Mouse (Mus musculus) CH12.LX (cell line): ENCODE results near the gene Mmp23. TPM values are rescaled to one million over a fixed set of nuclear protein-coding genes. Genes with fewer than 3 reads are reported as not detected.
"Not testable (repeated sequence)": the region's sequence is repeated elsewhere in the genome, so short reads cannot be mapped to it uniquely, and the experiment has no call there.

Source experiments
- DNase-seq: peaks from one replicate; pipeline ENCODE4 v3.0.0-alpha.2; 2013; ENCODE audit errors: extremely low read depth
- H3K27ac ChIP-seq: 2 replicates; pipeline ENCODE4 v1.5.1; 2012; ENCODE audit warnings: low read depth, mild to moderate bottlenecking, control low read depth, moderate library complexity; ENCODE audit not compliant: insufficient read depth
- H3K27me3 ChIP-seq: replicated peaks from 2 replicates; pipeline ENCODE3; 2012; ENCODE audit warnings: inconsistent platforms
- H3K36me3 ChIP-seq, 2 experiments: replicated peaks in 1 of 2; 2 replicates each; pipeline versions ENCODE3 to v1.6.1; 2012; ENCODE audit warnings: inconsistent platforms in 1 of 2, low read length in 1 of 2, mild to moderate bottlenecking in 1 of 2, mixed read lengths in 1 of 2, moderate library complexity in 1 of 2; ENCODE audit not compliant: control insufficient read depth in 1 of 2, insufficient read depth in 1 of 2
- H3K4me1 ChIP-seq, 2 experiments: 2 replicates each; pipeline ENCODE4 v1.6.1; 2012; ENCODE audit warnings: inconsistent platforms in 1 of 2, moderate library complexity in 1 of 2; ENCODE audit not compliant: insufficient read depth in 2 of 2, control insufficient read depth in 1 of 2
- H3K4me2 ChIP-seq: 2 replicates; pipeline ENCODE4 v1.6.1; 2012; ENCODE audit warnings: low read depth, mild to moderate bottlenecking, control low read depth; ENCODE audit not compliant: poor library complexity, insufficient read depth, severe bottlenecking
- H3K4me3 ChIP-seq, 3 experiments: fragments of 150-350 bp in 1 of 3; sonication (generic) in 1 of 3; replicated peaks in 1 of 3; 2 replicates each; pipeline versions ENCODE3 to v1.5.1; 2011 to 2012; ENCODE audit warnings: low read depth in 2 of 3, low read length in 2 of 3, mild to moderate bottlenecking in 2 of 3, moderate library complexity in 2 of 3, control low read depth in 1 of 3, improper control_type of control experiment in 1 of 3, inconsistent platforms in 1 of 3, mixed read lengths in 1 of 3; ENCODE audit not compliant: poor library complexity in 1 of 3
- H3K79me2 ChIP-seq: replicated peaks from 2 replicates; pipeline ENCODE4 v1.6.1; 2012; ENCODE audit warnings: mild to moderate bottlenecking, moderate library complexity; ENCODE audit not compliant: control insufficient read depth, poor library complexity, insufficient read depth, severe bottlenecking; ENCODE audit errors: extremely low read depth
- H3K9ac ChIP-seq: 2 replicates; pipeline ENCODE4 v1.6.1; 2012; ENCODE audit warnings: low read depth, mild to moderate bottlenecking, control low read depth, moderate library complexity; ENCODE audit not compliant: insufficient read depth
- H3K9me3 ChIP-seq: replicated peaks from 2 replicates; pipeline ENCODE3; 2012; ENCODE audit warnings: low read length, inconsistent platforms, mixed read lengths
- CHD1 ChIP-seq: IDR thresholded peaks from 2 replicates; pipeline ENCODE4 v1.6.1; 2012; ENCODE audit warnings: low read depth, low read length, improper control_type of control experiment, inconsistent platforms
- GABPA ChIP-seq: IDR thresholded peaks from 2 replicates; pipeline ENCODE4 v1.6.1; 2012; ENCODE audit warnings: low read depth, low read length, improper control_type of control experiment, inconsistent platforms; ENCODE audit not compliant: insufficient replicate concordance
- IRF4 ChIP-seq: IDR thresholded peaks from 2 replicates; pipeline ENCODE4 v1.6.1; 2014; ENCODE audit warnings: low read depth, mild to moderate bottlenecking, inconsistent platforms, low read length, improper control_type of control experiment
- JUN ChIP-seq: IDR thresholded peaks from 2 replicates; pipeline ENCODE4 v1.6.1; 2011; ENCODE audit warnings: low read depth, mild to moderate bottlenecking, low read length, improper control_type of control experiment, moderate library complexity; ENCODE audit not compliant: insufficient read depth
- JUND ChIP-seq: conservative IDR thresholded peaks from 2 replicates; pipeline ENCODE4 v1.6.1; 2011; ENCODE audit warnings: low read depth, low read length, improper control_type of control experiment
- KAT2A ChIP-seq: IDR thresholded peaks from 2 replicates; pipeline ENCODE4 v1.6.1; 2012; ENCODE audit warnings: low read length, improper control_type of control experiment, inconsistent platforms; ENCODE audit not compliant: insufficient replicate concordance
- MAFK ChIP-seq: IDR thresholded peaks from 2 replicates; pipeline ENCODE4 v1.6.1; 2011; ENCODE audit warnings: low read length, improper control_type of control experiment; ENCODE audit not compliant: insufficient replicate concordance
- MEF2A ChIP-seq: IDR thresholded peaks from 2 replicates; pipeline ENCODE4 v1.6.1; 2014; ENCODE audit warnings: low read depth, mild to moderate bottlenecking, inconsistent platforms, low read length, improper control_type of control experiment, borderline replicate concordance
- NRF1 ChIP-seq: IDR thresholded peaks from 2 replicates; pipeline ENCODE4 v1.6.1; 2014; ENCODE audit warnings: low read depth, mild to moderate bottlenecking, inconsistent platforms, low read length, improper control_type of control experiment, moderate library complexity
- PAX5 ChIP-seq: IDR thresholded peaks from 2 replicates; pipeline ENCODE4 v1.6.1; 2012; ENCODE audit warnings: low read length, inconsistent platforms, mixed read lengths
- RAD21 ChIP-seq: IDR thresholded peaks from 2 replicates; pipeline ENCODE4 v1.6.1; 2011; ENCODE audit warnings: low read depth, mild to moderate bottlenecking, low read length, improper control_type of control experiment, moderate library complexity
- SMC3 ChIP-seq: IDR thresholded peaks from 2 replicates; pipeline ENCODE4 v1.6.1; 2011; ENCODE audit warnings: low read depth, low read length, improper control_type of control experiment
- TBP ChIP-seq: conservative IDR thresholded peaks from 2 replicates; pipeline ENCODE4 v1.6.1; 2011; ENCODE audit warnings: low read depth, low read length, improper control_type of control experiment
- TCF12 ChIP-seq: IDR thresholded peaks from 2 replicates; pipeline ENCODE4 v1.6.1; 2014; ENCODE audit warnings: low read depth, mild to moderate bottlenecking, inconsistent platforms, low read length, improper control_type of control experiment
- USF1 ChIP-seq: IDR thresholded peaks from 2 replicates; pipeline ENCODE4 v1.6.1; 2014; ENCODE audit warnings: low read depth, mild to moderate bottlenecking, inconsistent platforms, low read length, improper control_type of control experiment
- USF2 ChIP-seq: conservative IDR thresholded peaks from 2 replicates; pipeline ENCODE4 v1.6.1; 2011; ENCODE audit warnings: low read depth, low read length, improper control_type of control experiment
- ZC3H11A ChIP-seq: IDR thresholded peaks from 2 replicates; pipeline ENCODE4 v1.6.1; 2012; ENCODE audit warnings: low read depth, mild to moderate bottlenecking, inconsistent platforms, low read length, improper control_type of control experiment
- ZKSCAN1 ChIP-seq: IDR thresholded peaks from 2 replicates; pipeline ENCODE4 v1.6.1; 2012; ENCODE audit warnings: low read depth, inconsistent platforms, low read length, improper control_type of control experiment, borderline replicate concordance
- ZNF384 ChIP-seq: IDR thresholded peaks from 2 replicates; pipeline ENCODE4 v1.6.1; 2012; ENCODE audit warnings: low read depth, low read length, improper control_type of control experiment, inconsistent platforms
- dilution Hi-C: fragments of 300-500 bp; cut with MboI; formaldehyde crosslinking; loops from 2 replicates; pipeline ENCODE4 v1.14.3; 2020; ENCODE audit warnings: low sequenced_read_pairs; ENCODE audit not compliant: extremely low pct_unique_long_range_greater_than_20kb, extremely low pct_ligation_motif_present
- in situ Hi-C: fragments of 300-500 bp; cut with MboI; formaldehyde crosslinking; loops from 3 replicates; pipeline ENCODE4 v1.14.3; 2019; ENCODE audit warnings: low sequenced_read_pairs, low pct_ligation_motif_present, low pct_unique_long_range_greater_than_20kb, mixed read lengths
- polyA plus RNA-seq: library from polyadenylated mRNA; unstranded; fragments of >175 nt; gene quantifications from 2 replicates; pipeline ENCODE4 v1.2.1, GENCODE M21; 2012; ENCODE audit warnings: low read depth; ENCODE audit not compliant: insufficient read length
- total RNA-seq, 2 experiments: library from RNA; depleted of rRNA; stranded (reverse); fragments of 300-350 nt in 1 of 2; fragments of >200 nt in 1 of 2; gene quantifications; 2 replicates each; pipeline ENCODE4 v1.2.3; 2012 to 2014

Gene Mmp23
- total and polyA plus RNA-seq, 3 experiments = 1.1 to 7.9 (median 2.0) TPM

GRCm38 (mm10) chr4:155645721-155646120 lies 7.5 kb downstream of the Mmp23 start:
- no peak for TF ChIP-seq PAX5
- no peak for DNase-seq
- Histone ChIP-seq H3K4me2 (no peak overlapping the region), H3K4me1 (no peaks in the 10 kb centered on the region), H3K27me3 (no peaks in the 10 kb centered on the region), H3K36me3 (peaks cover 73 to 86% of the 10 kb centered on the region in 2 experiments), H3K79me2 (no peaks in the 10 kb centered on the region), H3K9me3 (no peaks in the 10 kb centered on the region), H3K4me3 (no peak overlapping the region), H3K9ac (no peak overlapping the region), H3K27ac (no peak overlapping the region)
- dilution Hi-C loops (no loop called here), in situ Hi-C loops (no loop called here)

GRCm38 (mm10) chr4:155645308-155645707 lies 7.9 kb downstream of the Mmp23 start, which contains the start of gene Gm10563:
Gm10563 (minus strand) TSS chr4:155645408.
- H3K4me2 ChIP-seq, H3K27me3 ChIP-seq, H3K4me1 ChIP-seq, H3K27ac ChIP-seq, H3K9ac ChIP-seq, DNase-seq, H3K9me3 ChIP-seq, in situ Hi-C loops, H3K4me3 ChIP-seq, dilution Hi-C loops, H3K79me2 ChIP-seq: not testable (repeated sequence)
- H3K36me3 ChIP-seq = peaks cover 73 to 86% of the 10 kb centered on the region in 2 experiments

GRCm38 (mm10) chr4:155643531-155643930 lies 9.7 kb downstream of the Mmp23 start:
- in situ Hi-C loops = no loop called here
- H3K36me3 ChIP-seq = peaks cover 67 to 83% of the 10 kb centered on the region in 2 experiments

GRCm38 (mm10) chr4:155635766-155636499 lies 17.3 kb downstream of the Mmp23 start:
- H3K4me2 ChIP-seq = no peak overlapping the region
- no peaks in the 10 kb centered on the region for H3K9me3 ChIP-seq
- DNase-seq = no peak
- no peaks in the 10 kb centered on the region for H3K27me3 ChIP-seq
- TF ChIP-seq GABPA = no peak
- TF ChIP-seq TCF12 = no peak
- no peak for TF ChIP-seq ZNF384
- TF ChIP-seq RAD21 = no peak
- no peak for TF ChIP-seq KAT2A
- no peak for TF ChIP-seq USF1
- TF ChIP-seq SMC3 = no peak
- no peak for TF ChIP-seq ZKSCAN1
- no peak for TF ChIP-seq JUN
- TF ChIP-seq USF2 = no peak
- TF ChIP-seq MAFK = no peak
- TF ChIP-seq MEF2A = no peak
- TF ChIP-seq, all 38 proteins: peak for 0
- 0 out of 2 replicates have a peak, but pooled peaks cover 5% of the 10 kb centered on the region for H3K79me2 ChIP-seq
- no peak overlapping the region for H3K4me3 ChIP-seq
- dilution Hi-C loops = no loop called here
- H3K4me1 ChIP-seq = no peaks in the 10 kb centered on the region
- no peak overlapping the region for H3K27ac ChIP-seq
- no peak overlapping the region for H3K9ac ChIP-seq
- peaks cover 76 to 90% of the 10 kb centered on the region in 2 experiments for H3K36me3 ChIP-seq
- in situ Hi-C loops = no loop called here

More at GRCm38 (mm10) chr4:155643531-155643930, 9.7 kb downstream of the Mmp23 start:
- Histone ChIP-seq H3K27ac (no peak overlapping the region), H3K9ac (no peak overlapping the region), H3K79me2 (no peaks in the 10 kb centered on the region), H3K4me3 (no peak overlapping the region), H3K27me3 (no peaks in the 10 kb centered on the region), H3K4me2 (no peak overlapping the region), H3K4me1 (no peaks in the 10 kb centered on the region), H3K9me3 (no peaks in the 10 kb centered on the region)
- dilution Hi-C loops = no loop called here
- TF ChIP-seq CHD1 (no peak), IRF4 (no peak), ZC3H11A (no peak), NRF1 (no peak), TBP (no peak), JUND (no peak), RAD21 (no peak), TCF12 (no peak)
- DNase-seq = no peak
